Mouse (Mus musculus): Measurements from ENCODE around the gene Klhdc8a.

Klhdc8a gene

GRCm38 (mm10) chr1:132290921-132291675 lies 7.3 kb upstream of the Klhdc8a start:
- in situ Hi-C loops (cut with MboI, MseI) = no loop called here

- in situ Hi-C loops (cut with MboI, MseI) = no loop called here
These were observed 6.7 kb upstream of the Klhdc8a start for GRCm38 (mm10) chr1:132291706-132292105.

GRCm38 (mm10) chr1:132292318-132293129 lies 5.9 kb upstream of the Klhdc8a start:
- in situ Hi-C loops (cut with MboI, MseI) = no loop called here

GRCm38 (mm10) chr1:132295506-132295905 lies 2.9 kb upstream of the Klhdc8a start:
- in situ Hi-C loops (cut with MboI, MseI) = no loop called here

- in situ Hi-C loops (cut with MboI, MseI) = no loop called here
These were observed 2.4 kb upstream of the Klhdc8a start for GRCm38 (mm10) chr1:132296051-132296450.

GRCm38 (mm10) chr1:132298801-132299464 lies 507 bp downstream of the Klhdc8a start:
- in situ Hi-C loops (cut with MboI, MseI) = no loop called here

GRCm38 (mm10) chr1:132299744-132300143 lies 1.3 kb downstream of the Klhdc8a start:
- in situ Hi-C loops (cut with MboI, MseI) = no loop called here

GRCm38 (mm10) chr1:132301242-132301641 lies 2.8 kb downstream of the Klhdc8a start:
- in situ Hi-C loops (cut with MboI, MseI) = no loop called here

GRCm38 (mm10) chr1:132302341-132302866 lies 4.0 kb downstream of the Klhdc8a start:
- in situ Hi-C loops (cut with MboI, MseI) = no loop called here

GRCm38 (mm10) chr1:132304618-132305214 lies 6.3 kb downstream of the Klhdc8a start:
- in situ Hi-C loops (cut with MboI, MseI) = no loop called here

- in situ Hi-C loops (cut with MboI, MseI) = no loop called here
These were observed 7.7 kb downstream of the Klhdc8a start for GRCm38 (mm10) chr1:132306160-132306559.

- in situ Hi-C loops (cut with MboI, MseI) = no loop called here
These were observed 8.4 kb downstream of the Klhdc8a start for GRCm38 (mm10) chr1:132306808-132307207.

GRCm38 (mm10) chr1:132307962-132308361 lies 9.5 kb downstream of the Klhdc8a start:
- in situ Hi-C loops (cut with MboI, MseI) = no loop called here

GRCm38 (mm10) chr1:132308674-132309073 lies 10.2 kb downstream of the Klhdc8a start:
- in situ Hi-C loops (cut with MboI, MseI) = no loop called here

GRCm38 (mm10) chr1:132310754-132311153 lies 12.3 kb downstream of the Klhdc8a start:
- in situ Hi-C loops (cut with MboI, MseI) = loop anchor here (5.0 kb wide), 1 partner anchor 47 kb away; no protein-coding TSS in a partner anchor

GRCm38 (mm10) chr1:132311174-132311859 lies 12.9 kb downstream of the Klhdc8a start:
- in situ Hi-C loops (cut with MboI, MseI) = loop anchor here (5.0 kb wide), 1 partner anchor 46 kb away; no protein-coding TSS in a partner anchor

- in situ Hi-C loops (cut with MboI, MseI) = loop anchor here (5.0 kb wide), 1 partner anchor 45 kb away; no protein-coding TSS in a partner anchor
These were observed 13.6 kb downstream of the Klhdc8a start for GRCm38 (mm10) chr1:132312043-132312442.

GRCm38 (mm10) chr1:132312703-132313102 lies 14.3 kb downstream of the Klhdc8a start:
- in situ Hi-C loops (cut with MboI, MseI) = loop anchor here (5.0 kb wide), 1 partner anchor 45 kb away; no protein-coding TSS in a partner anchor

- in situ Hi-C loops (cut with MboI, MseI) = no loop called here
These were observed 17.6 kb downstream of the Klhdc8a start, which contains the start of gene Nuak2 for GRCm38 (mm10) chr1:132315889-132316624. Gene Nuak2 (plus strand): TSS chr1:132316126.

GRCm38 (mm10) chr1:132316625-132316994 lies 18.2 kb downstream of the Klhdc8a start:
- in situ Hi-C loops (cut with MboI, MseI) = no loop called here
